Mouse (Mus musculus): ENCODE measurements around the gene Cdip1. TPM values are rescaled to one million over a fixed set of nuclear protein-coding genes. Genes with fewer than 3 reads are reported as not detected.

Gene Cdip1
- total RNA-seq, 4 experiments from 2014 or later: 120 to 148 (median 143) TPM

GRCm38 (mm10) chr16:4713861-4714710 lies 76.0 kb downstream of the Cdip1 start:
- no peak for DNase-seq

- no peak for DNase-seq
Measured at GRCm38 (mm10) chr16:4711173-4711572, 78.9 kb downstream of the Cdip1 start.

GRCm38 (mm10) chr16:4705541-4705940 lies 84.6 kb downstream of the Cdip1 start:
- DNase-seq: no peak

GRCm38 (mm10) chr16:4702646-4703045 lies 87.4 kb downstream of the Cdip1 start:
- DNase-seq: no peak

- no peak for DNase-seq
Measured at GRCm38 (mm10) chr16:4701211-4701610, 88.9 kb downstream of the Cdip1 start.

Other genes with a start within 250 kb of the Cdip1 start
- 10 to 100 TPM in 1 of 4 experiments, 1 to 10 TPM in 3; 5.5 to 10.2 (median 5.9) TPM for gene Srl, start 248.5 kb downstream of the Cdip1 start, total RNA-seq (2022)
- gene Tfap4, start 230.4 kb downstream of the Cdip1 start, total RNA-seq (2022): 10 to 100 TPM in 1 of 4 experiments, 1 to 10 TPM in 3; 6.1 to 10.8 (median 7.6) TPM
- gene Glis2, start 195.6 kb downstream of the Cdip1 start, total RNA-seq (2022): 10 to 100 TPM; 14.6 to 28.9 (median 23.8) TPM
- 100 to 1,000 TPM in 2 of 4 experiments, 10 to 100 TPM in 2; 81.7 to 124 (median 102) TPM for gene Pam16, start 165.3 kb downstream of the Cdip1 start, total RNA-seq (2022)
- gene Vasn, start 150.4 kb downstream of the Cdip1 start, total RNA-seq (2022): 10 to 100 TPM; 10.1 to 16.9 (median 11.1) TPM
- gene Dnaja3, start 150.3 kb downstream of the Cdip1 start, total RNA-seq (2022): 100 to 1,000 TPM; 107 to 132 (median 117) TPM
- gene Coro7, start 110.5 kb downstream of the Cdip1 start, total RNA-seq (2022): 10 to 100 TPM; 23.1 to 41.9 (median 36.7) TPM
- 1 to 10 TPM; 2.3 to 9.0 (median 4.8) TPM for gene Nmral1, start 70.9 kb downstream of the Cdip1 start, total RNA-seq (2022)
- 100 to 1,000 TPM in 1 of 4 experiments, 10 to 100 TPM in 3; 89.6 to 120 (median 94.1) TPM for gene Hmox2, start 63.9 kb downstream of the Cdip1 start, total RNA-seq (2022)
- under 1 TPM in 1 of 4 experiments, not detected in 3; 0.14 TPM for gene 4930562C15Rik, start 45.1 kb upstream of the Cdip1 start, total RNA-seq (2022)
- gene Ubald1, start 90.0 kb upstream of the Cdip1 start, total RNA-seq (2022): 10 to 100 TPM; 33.0 to 42.5 (median 38.2) TPM
- gene Mgrn1, start 96.0 kb upstream of the Cdip1 start, total RNA-seq (2022): 100 to 1,000 TPM in 2 of 4 experiments, 10 to 100 TPM in 2; 88.5 to 120 (median 98.0) TPM
- 10 to 100 TPM; 75.9 to 85.5 (median 78.3) TPM for gene Nudt16l1, start 148.5 kb upstream of the Cdip1 start, total RNA-seq (2022)
- 10 to 100 TPM; 48.5 to 79.6 (median 58.6) TPM for gene Anks3, start 173.9 kb upstream of the Cdip1 start, total RNA-seq (2022)
- gene Sept12, start 207.6 kb upstream of the Cdip1 start, total RNA-seq (2022): not detected
- not detected for gene Smim22, start 217.0 kb upstream of the Cdip1 start, total RNA-seq (2022)
- gene Rogdi, start 223.3 kb upstream of the Cdip1 start, total RNA-seq (2022): 10 to 100 TPM; 24.3 to 50.0 (median 36.7) TPM

All from adrenal gland, adult 8-10 months (tissue).